Mouse (Mus musculus) right cerebral cortex, adult 18-20 months (tissue): ENCODE measurements around the gene C1qtnf6.

Experiments used
- DNase-seq: peaks from one replicate; pipeline ENCODE4 v3.0.0; 2022; ENCODE audit warnings: mixed read lengths

Gene C1qtnf6

GRCm38 (mm10) chr15:78513019-78513418 is 18.2 kb downstream of the C1qtnf6 start:
- no peak for DNase-seq

- no peak for DNase-seq
These were observed 19.3 kb downstream of the C1qtnf6 start for GRCm38 (mm10) chr15:78511951-78512350.

GRCm38 (mm10) chr15:78510736-78511135 is 20.5 kb downstream of the C1qtnf6 start:
- no peak for DNase-seq

- no peak for DNase-seq
These were observed 21.1 kb downstream of the C1qtnf6 start for GRCm38 (mm10) chr15:78510121-78510576.

- DNase-seq: no peak
These were observed 21.8 kb downstream of the C1qtnf6 start for GRCm38 (mm10) chr15:78509297-78509899.

- DNase-seq: no peak
These were observed 22.8 kb downstream of the C1qtnf6 start for GRCm38 (mm10) chr15:78508443-78508842.

- DNase-seq: no peak
These were observed 25.7 kb downstream of the C1qtnf6 start for GRCm38 (mm10) chr15:78505541-78505940.

GRCm38 (mm10) chr15:78504816-78505215 is 26.4 kb downstream of the C1qtnf6 start:
- DNase-seq: no peak

GRCm38 (mm10) chr15:78504013-78504412 is 27.2 kb downstream of the C1qtnf6 start:
- DNase-seq: no peak

- no peak for DNase-seq
These were observed 28.6 kb downstream of the C1qtnf6 start for GRCm38 (mm10) chr15:78502437-78503132.

GRCm38 (mm10) chr15:78494968-78495406 is 36.2 kb downstream of the C1qtnf6 start, which contains the start of gene Il2rb:
Il2rb (minus strand) TSS chr15:78495271.
- no peak for DNase-seq

- no peak for DNase-seq
These were observed 37.7 kb downstream of the C1qtnf6 start for GRCm38 (mm10) chr15:78493401-78494010.

GRCm38 (mm10) chr15:78491301-78491700 is 39.9 kb downstream of the C1qtnf6 start:
- DNase-seq: no peak

- no peak for DNase-seq
These were observed 41.3 kb downstream of the C1qtnf6 start for GRCm38 (mm10) chr15:78489906-78490305.

- no peak for DNase-seq
These were observed 42.0 kb downstream of the C1qtnf6 start for GRCm38 (mm10) chr15:78489248-78489647.

GRCm38 (mm10) chr15:78487066-78487465 is 44.1 kb downstream of the C1qtnf6 start:
- no peak for DNase-seq

GRCm38 (mm10) chr15:78486564-78486963 is 44.7 kb downstream of the C1qtnf6 start:
- no peak for DNase-seq

GRCm38 (mm10) chr15:78483311-78483710 is 47.9 kb downstream of the C1qtnf6 start:
- peak; percentile 11 for DNase-seq

- no peak for DNase-seq
These were observed 48.7 kb downstream of the C1qtnf6 start for GRCm38 (mm10) chr15:78482518-78482917.

GRCm38 (mm10) chr15:78481448-78482000 is 49.7 kb downstream of the C1qtnf6 start:
- no peak for DNase-seq

GRCm38 (mm10) chr15:78480991-78481390 is 50.2 kb downstream of the C1qtnf6 start:
- no peak for DNase-seq

GRCm38 (mm10) chr15:78480111-78480510 is 51.1 kb downstream of the C1qtnf6 start:
- no peak for DNase-seq

- DNase-seq: peak; percentile 8
These were observed 51.7 kb downstream of the C1qtnf6 start for GRCm38 (mm10) chr15:78479470-78479869.

GRCm38 (mm10) chr15:78478073-78478472 is 53.1 kb downstream of the C1qtnf6 start:
- no peak for DNase-seq
